Mouse (Mus musculus) stomach, postnatal 0 days (tissue): ENCODE measurements around the gene Krcc1. TPM values are rescaled to one million over a fixed set of nuclear protein-coding genes. Genes with fewer than 3 reads are reported as not detected.
A peak's percentile ranks its signal among the peaks of the same experiment; 100 is the strongest.

Source experiments
- ATAC-seq: fragments of 200-750 bp; cut with Nextera tagmentation; 2 replicates; pipeline ENCODE4 v1.8.0; 2017; ENCODE audit not compliant: low FRiP score, low TSS enrichment
- DNase-seq: peaks from one replicate; pipeline ENCODE4 v3.0.0-alpha.2; 2016; ENCODE audit warnings: low spot score
- H3K27ac ChIP-seq: fragments of 300-500 bp; sonication (generic); replicated peaks from 2 replicates; pipeline ENCODE4 v1.5.1; 2014; ENCODE audit warnings: mild to moderate bottlenecking, control low read depth
- H3K27me3 ChIP-seq: fragments of 300-500 bp; sonication (generic); 2 replicates; pipeline ENCODE4 v1.6.1; 2014; ENCODE audit warnings: low read length; ENCODE audit not compliant: control insufficient read depth, insufficient read depth
- H3K36me3 ChIP-seq: fragments of 300-500 bp; sonication (generic); 2 replicates; pipeline ENCODE4 v1.6.1; 2014; ENCODE audit warnings: low read length, mixed read lengths; ENCODE audit not compliant: control insufficient read depth, insufficient read depth
- H3K4me1 ChIP-seq: fragments of 300-500 bp; sonication (generic); replicated peaks from 2 replicates; pipeline ENCODE4 v1.6.1; 2014; ENCODE audit warnings: antibody characterized with exemption; ENCODE audit not compliant: control insufficient read depth, insufficient read depth
- H3K4me2 ChIP-seq: fragments of 300-500 bp; sonication (generic); replicated peaks from 2 replicates; pipeline ENCODE4 v1.6.1; 2014; ENCODE audit warnings: low read depth, mild to moderate bottlenecking, control low read depth, moderate library complexity
- H3K4me3 ChIP-seq: fragments of 300-500 bp; sonication (generic); 2 replicates; pipeline ENCODE4 v1.5.1; 2014; ENCODE audit warnings: low read depth, low read length, control low read depth
- H3K9ac ChIP-seq: fragments of 300-500 bp; sonication (generic); 2 replicates; pipeline ENCODE4 v1.6.1; 2014; ENCODE audit warnings: mild to moderate bottlenecking, low read length, control low read depth, mixed read lengths
- H3K9me3 ChIP-seq: fragments of 300-500 bp; sonication (generic); 2 replicates; pipeline ENCODE4 v1.6.1; 2016; ENCODE audit warnings: low read length; ENCODE audit not compliant: control insufficient read depth
- CTCF ChIP-seq: IDR thresholded peaks from 2 replicates; pipeline ENCODE4 v1.5.1; 2016; ENCODE audit warnings: antibody characterized with exemption, low read depth, mild to moderate bottlenecking, moderate library complexity
- EP300 ChIP-seq: optimal IDR thresholded peaks from 2 replicates; pipeline ENCODE3; 2016; ENCODE audit warnings: antibody characterized with exemption
- WGBS: fragments of 180-500 bp; shearing (Covaris S2); extraction: QIAGEN DNeasy Blood & Tissue Kit; methylation state at CpG from one replicate; pipeline ENCODE4 v1.1.7; 2014; 5-methylcytosine and 5-hydroxymethylcytosine counted together
- polyA plus RNA-seq: library from polyadenylated mRNA; unstranded; fragments of >200 nt; fragmentation: Nextera tagmentation; extraction: Ambion mirVana; gene quantifications from 2 replicates; pipeline ENCODE4 v1.2.1, GENCODE M21; 2015

The Krcc1 gene
- polyA plus RNA-seq, 1 experiment from 2014 or later = 79.7 TPM

DNA sequence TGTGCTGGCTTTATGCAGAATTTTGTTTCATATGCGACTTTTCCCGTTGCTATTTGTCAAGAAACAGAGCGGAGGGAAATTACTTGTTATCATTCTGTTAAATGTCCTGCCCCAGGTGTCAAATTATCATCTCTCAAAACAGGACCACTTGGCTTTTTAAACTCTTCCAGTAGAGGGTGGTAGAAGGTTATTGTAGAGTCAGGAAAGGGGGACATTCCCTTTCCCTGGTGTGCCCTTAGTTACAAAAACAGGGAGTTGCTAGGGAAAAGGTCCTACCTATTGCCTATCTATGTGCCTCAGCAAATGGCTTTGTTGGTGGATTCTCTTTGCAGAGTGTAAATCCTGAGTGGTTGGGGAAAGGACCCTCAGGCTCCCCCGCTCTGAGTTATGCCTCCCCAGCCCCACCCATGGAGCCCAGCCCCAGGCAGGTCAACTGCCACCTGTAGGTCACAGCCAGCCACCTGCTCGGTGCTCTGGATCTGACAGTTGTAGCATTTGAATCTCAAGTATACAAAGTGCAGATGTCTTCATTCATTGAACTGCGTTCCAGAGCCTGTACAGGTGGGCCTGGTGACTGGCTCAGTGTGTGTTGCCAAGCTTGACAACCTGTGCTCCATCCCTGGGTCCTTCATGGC, 30.7 kb downstream of the Krcc1 start:
- Histone ChIP-seq H3K4me2 (no peak overlapping the region), H3K36me3 (no peaks in the 10 kb centered on the region), H3K27ac (no peak overlapping the region), H3K4me1 (no peaks in the 10 kb centered on the region), H3K9me3 (no peaks in the 10 kb centered on the region), H3K27me3 (no peaks in the 10 kb centered on the region), H3K4me3 (no peak overlapping the region), H3K9ac (no peak overlapping the region)
- 51% methylated on average over 6 of the region's 6 CpGs for WGBS
- DNase-seq (peak; percentile 15), ATAC-seq (no peak)
- no peak for TF ChIP-seq EP300
- TF ChIP-seq CTCF = peak; percentile 60

DNA sequence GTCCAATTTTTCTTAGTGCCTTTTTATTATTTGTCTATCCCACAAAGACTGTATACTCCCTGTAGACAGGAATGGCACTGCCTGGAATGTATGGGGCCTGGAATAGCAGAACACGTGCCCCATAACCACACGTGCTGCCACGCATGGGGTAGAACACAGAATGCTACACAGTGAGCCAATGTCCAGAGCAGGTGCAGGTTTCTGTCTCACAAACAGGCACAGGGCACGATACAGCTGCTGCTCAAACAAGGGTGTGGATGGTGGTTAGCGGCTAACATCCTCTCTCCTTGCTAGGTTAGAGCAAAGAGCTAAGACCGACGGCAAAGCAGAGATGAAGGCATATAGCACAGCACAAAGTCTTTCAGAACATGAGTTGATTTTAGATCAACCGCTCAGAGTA, 36.0 kb downstream of the Krcc1 start:
- Histone ChIP-seq H3K36me3 (no peaks in the 10 kb centered on the region), H3K4me1 (no peaks in the 10 kb centered on the region), H3K27me3 (no peaks in the 10 kb centered on the region), H3K9ac (no peak overlapping the region), H3K4me3 (no peak overlapping the region), H3K4me2 (no peak overlapping the region), H3K27ac (no peak overlapping the region), H3K9me3 (no peaks in the 10 kb centered on the region)
- 75% methylated on average over 8 of the region's 8 CpGs for WGBS
- ATAC-seq (no peak), DNase-seq (no peak)
- no peak for TF ChIP-seq EP300
- TF ChIP-seq CTCF = no peak

- H3K27me3 ChIP-seq = no peaks in the 10 kb centered on the region
- no peak within 1 kb of the TSS for H3K27ac ChIP-seq
- TF ChIP-seq EP300 (no peak), CTCF (no peak)
- H3K4me3 ChIP-seq = no peak within 1 kb of the TSS
- H3K9ac ChIP-seq = no peak within 1 kb of the TSS
- no peaks in the 10 kb centered on the region for H3K4me1 ChIP-seq
- ATAC-seq (no peak), DNase-seq (no peak)
- H3K36me3 ChIP-seq = no peaks in the 10 kb centered on the region
- H3K9me3 ChIP-seq = no peaks in the 10 kb centered on the region
- H3K4me2 ChIP-seq = no peak within 1 kb of the TSS
- 83% methylated on average over 3 of the region's 3 CpGs for WGBS
Measured at GRCm38 (mm10) chr6:71321826-71322283, 50.4 kb downstream of the Krcc1 start, which contains the start of gene Smyd1. TSS of gene Smyd1 (minus strand) at chr6:71322233.

- Histone ChIP-seq H3K36me3 (no peaks in the 10 kb centered on the region), H3K4me3 (no peak within 1 kb of the TSS), H3K27ac (no peak within 1 kb of the TSS), H3K9me3 (no peaks in the 10 kb centered on the region), H3K27me3 (no peaks in the 10 kb centered on the region), H3K4me1 (no peaks in the 10 kb centered on the region), H3K9ac (no peak within 1 kb of the TSS), H3K4me2 (no peak within 1 kb of the TSS)
- ATAC-seq = no peak
- DNase-seq = peak; percentile 27
- WGBS = 78% methylated on average over 7 of the region's 7 CpGs
- TF ChIP-seq EP300 (no peak), CTCF (no peak)
Measured at GRCm38 (mm10) chr6:71322491-71322921, 51.0 kb downstream of the Krcc1 start, which contains the start of gene Cd8b1. TSS of gene Cd8b1 (plus strand) at chr6:71322788.

DNA sequence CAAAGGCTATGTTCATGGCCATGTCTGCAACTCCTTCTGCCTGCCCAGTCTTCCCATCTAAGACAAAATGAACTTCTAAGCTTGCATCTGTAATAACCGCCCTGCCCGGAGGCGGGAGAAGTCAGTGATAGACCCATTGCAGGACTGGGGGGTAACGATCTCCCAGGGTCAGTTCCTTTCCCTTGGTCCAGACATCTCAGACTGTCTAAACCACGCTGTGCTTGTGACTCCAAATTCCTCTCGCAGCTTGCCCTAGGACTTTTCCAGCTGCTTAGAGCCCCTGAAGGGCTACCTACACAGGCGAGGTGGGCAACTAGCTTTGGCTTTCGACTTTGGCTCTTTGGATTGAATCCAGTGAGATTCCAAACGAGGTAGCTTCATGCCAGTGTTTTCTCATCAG, 53.3 kb downstream of the Krcc1 start:
- no peaks in the 10 kb centered on the region for H3K36me3 ChIP-seq
- no peak overlapping the region for H3K9ac ChIP-seq
- no peak overlapping the region for H3K27ac ChIP-seq
- TF ChIP-seq CTCF = no peak
- no peak for TF ChIP-seq EP300
- no peaks in the 10 kb centered on the region for H3K9me3 ChIP-seq
- H3K4me1 ChIP-seq = no peaks in the 10 kb centered on the region
- no peaks in the 10 kb centered on the region for H3K27me3 ChIP-seq
- WGBS = 90% methylated on average over 9 of the region's 9 CpGs
- no peak overlapping the region for H3K4me2 ChIP-seq
- H3K4me3 ChIP-seq = no peak overlapping the region
- DNase-seq = no peak
- no peak for ATAC-seq

DNA sequence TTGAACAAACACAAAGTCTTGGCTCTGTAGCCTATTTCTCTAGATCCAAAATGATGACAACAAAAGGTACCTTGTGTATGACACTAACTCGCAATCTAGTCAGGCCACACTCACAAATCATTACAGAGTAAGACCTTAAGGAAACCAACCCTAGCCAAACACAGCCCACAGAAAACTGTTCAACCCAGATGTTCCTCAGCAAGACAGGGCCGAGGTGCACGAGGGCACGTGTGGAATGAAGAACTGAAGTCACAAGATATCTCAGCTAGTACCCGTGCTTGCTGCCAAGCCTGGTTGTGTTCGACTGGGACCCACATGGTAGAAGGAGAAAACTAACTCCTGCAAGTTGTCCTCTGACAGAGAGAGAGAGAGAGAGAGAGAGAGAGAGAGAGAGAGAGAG, 58.4 kb downstream of the Krcc1 start:
- TF ChIP-seq CTCF (no peak), EP300 (no peak)
- Histone ChIP-seq H3K4me3 (no peak overlapping the region), H3K27me3 (no peaks in the 10 kb centered on the region), H3K9ac (no peak overlapping the region), H3K36me3 (no peaks in the 10 kb centered on the region), H3K4me1 (no peaks in the 10 kb centered on the region), H3K4me2 (no peak overlapping the region), H3K27ac (no peak overlapping the region), H3K9me3 (no peaks in the 10 kb centered on the region)
- ATAC-seq (no peak), DNase-seq (no peak)
- 76% methylated on average over 6 of the region's 6 CpGs for WGBS
